In the genomic region with DNA sequence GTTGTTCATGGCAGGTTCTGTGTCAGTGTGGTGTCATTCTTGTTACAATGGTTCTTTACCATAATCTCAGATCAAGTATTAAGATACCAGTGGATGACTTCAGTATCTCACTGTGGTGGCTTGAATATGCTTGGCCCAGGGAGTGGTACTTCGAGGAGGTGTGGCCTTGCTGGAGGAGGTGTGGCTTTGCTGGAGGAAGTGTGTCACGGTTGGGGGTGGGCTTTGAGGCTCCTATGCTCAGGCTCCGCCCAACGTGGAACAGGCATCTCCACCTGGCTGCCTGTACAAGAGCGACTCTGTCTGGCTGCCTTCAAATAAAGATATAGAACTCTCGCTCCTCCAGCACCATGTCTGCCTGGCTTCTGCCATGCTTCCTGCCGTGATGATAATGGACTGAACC, we compare ENCODE assay signal across 29 mouse cellular contexts.
DNase-seq lines count a peak whose midpoint lies in the region; ATAC-seq and TF ChIP-seq lines count a peak whose summit lies in the region.
"Had no signal": no experiment of that assay in that cellular context is flagged by ENCODE, and none has a peak within 500 bp of the region (broad histone marks: within the 10 kb centered on the region; RNA-seq: fewer than 3 reads in every experiment).

No protein-coding gene starts in this region.

- H3K27me3 ChIP-seq in E14TG2a.4 (ENCODE audit: insufficient read depth, low read length): no peaks in the 10 kb centered on the region
- H3K27me3 ChIP-seq in intestine, embryonic 15.5 days (replicated peaks): no peaks in the 10 kb centered on the region
- H3K27me3 ChIP-seq: embryonic facial prominence, embryonic 12.5 days; forebrain, embryonic 15.5 days; heart, embryonic 12.5 days; hindbrain, embryonic 15.5 days; limb, embryonic 12.5 days; lung, embryonic 15.5 days; neural tube, embryonic 12.5 days; stomach, embryonic 15.5 days had no signal

- no peak overlapping the region for H3K4me2 ChIP-seq in intestine, embryonic 15.5 days (replicated peaks)
- H3K4me2 ChIP-seq: embryonic facial prominence, embryonic 12.5 days; forebrain, embryonic 15.5 days; heart, embryonic 12.5 days; hindbrain, embryonic 15.5 days; limb, embryonic 12.5 days; lung, embryonic 15.5 days; midbrain, embryonic 11.5 days; neural tube, embryonic 12.5 days; stomach, embryonic 15.5 days had no signal

- H3K4me1 ChIP-seq in E14TG2a.4 (replicated peaks; ENCODE audit: low read depth, low read length): peaks cover 49% of the 10 kb centered on the region
- H3K4me1 ChIP-seq in intestine, embryonic 15.5 days (replicated peaks): no peaks in the 10 kb centered on the region
- H3K4me1 ChIP-seq: embryonic facial prominence, embryonic 12.5 days; forebrain, embryonic 15.5 days; heart, embryonic 12.5 days; hindbrain, embryonic 15.5 days; limb, embryonic 12.5 days; lung, embryonic 15.5 days; neural tube, embryonic 12.5 days; stomach, embryonic 15.5 days had no signal

- peak overlapping the region; percentile 39 for H3K4me3 ChIP-seq in E14TG2a.4 (replicated peaks; ENCODE audit: low read length)
- no peak overlapping the region for H3K4me3 ChIP-seq in intestine, embryonic 15.5 days (replicated peaks)
- H3K4me3 ChIP-seq: embryonic facial prominence, embryonic 12.5 days; forebrain, embryonic 15.5 days; gastrocnemius, adult 2 months; heart, adult 2 months; heart, embryonic 12.5 days; hindbrain, embryonic 15.5 days; layer of hippocampus, adult 2 months; left cerebral cortex, adult 2 months; limb, embryonic 12.5 days; lung, embryonic 15.5 days; myocyte; neural tube, embryonic 12.5 days; stomach, embryonic 15.5 days had no signal

- no peaks in the 10 kb centered on the region for H3K36me3 ChIP-seq in E14TG2a.4 (ENCODE audit: insufficient read depth, low read length)
- no peaks in the 10 kb centered on the region for H3K36me3 ChIP-seq in intestine, embryonic 15.5 days
- H3K36me3 ChIP-seq: embryonic facial prominence, embryonic 12.5 days; forebrain, embryonic 15.5 days; heart, embryonic 12.5 days; hindbrain, embryonic 15.5 days; limb, embryonic 12.5 days; lung, embryonic 15.5 days; neural tube, embryonic 12.5 days; stomach, embryonic 15.5 days had no signal

- no peak overlapping the region for H3K27ac ChIP-seq in intestine, embryonic 15.5 days
- H3K27ac ChIP-seq: embryonic facial prominence, embryonic 12.5 days; forebrain, embryonic 15.5 days; gastrocnemius, adult 2 months; heart, adult 2 months; hindbrain, embryonic 15.5 days; layer of hippocampus, adult 2 months; left cerebral cortex, adult 2 months; limb, embryonic 12.5 days; lung, embryonic 15.5 days; neural tube, embryonic 12.5 days; stomach, embryonic 15.5 days had no signal

- DNase-seq in thymus, postnatal 0 days (ENCODE audit: low spot score): peak; percentile 19
- no peak for DNase-seq in thymus, adult 18-20 months
- DNase-seq in WW6 (ENCODE audit: low read depth, low spot score): peak; percentile 57
- no peak for DNase-seq in adrenal gland, postnatal 14 days
- no peak for DNase-seq in lung, postnatal 36 days
- DNase-seq: adrenal gland, postnatal 25 days; cerebellum, adult 11-12 months; cerebellum, adult 9-11 months; embryo, embryonic 11 days; gastrocnemius, adult 2 months; gastrocnemius, postnatal 36 days; heart, adult 2 months; kidney, adult 2 months; kidney, postnatal 36 days; right cerebral cortex, postnatal 14 days had no signal

- no peak overlapping the region for H3K9ac ChIP-seq in intestine, embryonic 15.5 days
- H3K9ac ChIP-seq: embryonic facial prominence, embryonic 12.5 days; forebrain, embryonic 15.5 days; heart, embryonic 12.5 days; hindbrain, embryonic 15.5 days; limb, embryonic 12.5 days; lung, embryonic 15.5 days; neural tube, embryonic 12.5 days; stomach, embryonic 15.5 days had no signal

- no peak for ATAC-seq in intestine, embryonic 15.5 days
- ATAC-seq: forebrain, embryonic 15.5 days had no signal

- H3K9me3 ChIP-seq in E14TG2a.4 (ENCODE audit: low read length): peaks cover 13% of the 10 kb centered on the region
- no peaks in the 10 kb centered on the region for H3K9me3 ChIP-seq in intestine, embryonic 15.5 days
- H3K9me3 ChIP-seq: forebrain, embryonic 15.5 days; hindbrain, embryonic 15.5 days; lung, embryonic 15.5 days; stomach, embryonic 15.5 days had no signal

- 74% methylated on average over 7 of the region's 7 CpGs for WGBS in intestine, embryonic 15.5 days

- TF ChIP-seq CTCF in E14TG2a.4 (conservative IDR thresholded peaks at IDR 0.05; ENCODE audit: low read length): no peak

Comparison
In these comparisons a context has a peak if more than half of its experiments do, and no peak if none do; other contexts are left out.
1. DNase-seq: peak in thymus, postnatal 0 days (single experiment) and WW6 (single experiment); none in thymus, adult 18-20 months (0 of 2), adrenal gland, postnatal 14 days (single experiment) and lung, postnatal 36 days (single experiment).